Mouse (Mus musculus) heart, embryonic 11.5 days (tissue): ENCODE results near the gene Lbx2. TPM values are rescaled to one million over a fixed set of nuclear protein-coding genes. Genes with fewer than 3 reads are reported as not detected.

Experiments used
- ATAC-seq: fragments of 200-750 bp; cut with Nextera tagmentation; replicated peaks from 2 replicates; pipeline ENCODE4 v1.8.0; 2017; ENCODE audit warnings: moderate library complexity; ENCODE audit not compliant: insufficient number of reproducible peaks, low FRiP score, low TSS enrichment
- H3K27ac ChIP-seq: fragments of 300-500 bp; sonication (generic); 2 replicates; pipeline ENCODE4 v1.5.1; 2014; ENCODE audit warnings: mild to moderate bottlenecking, low read depth, low read length
- H3K27me3 ChIP-seq: fragments of 300-500 bp; sonication (generic); 2 replicates; pipeline ENCODE4 v1.6.1; 2014; ENCODE audit warnings: mild to moderate bottlenecking, low read length, mixed read lengths; ENCODE audit not compliant: control insufficient read depth, insufficient read depth
- H3K36me3 ChIP-seq: fragments of 300-500 bp; sonication (generic); 2 replicates; pipeline ENCODE4 v1.6.1; 2014; ENCODE audit warnings: mild to moderate bottlenecking, low read length, moderate library complexity, mixed read lengths; ENCODE audit not compliant: control insufficient read depth, insufficient read depth
- H3K4me1 ChIP-seq: fragments of 300-500 bp; sonication (generic); 2 replicates; pipeline ENCODE4 v1.6.1; 2014; ENCODE audit warnings: low read length; ENCODE audit not compliant: control insufficient read depth, insufficient read depth
- H3K4me2 ChIP-seq: fragments of 300-500 bp; sonication (generic); 2 replicates; pipeline ENCODE4 v1.6.1; 2014; ENCODE audit warnings: mild to moderate bottlenecking, moderate library complexity
- H3K4me3 ChIP-seq: fragments of 300-500 bp; sonication (generic); 2 replicates; pipeline ENCODE4 v1.5.1; 2014; ENCODE audit warnings: low read depth, low read length
- H3K9ac ChIP-seq: fragments of 300-500 bp; sonication (generic); 2 replicates; pipeline ENCODE4 v1.6.1; 2014; ENCODE audit warnings: mild to moderate bottlenecking, low read depth, low read length, moderate library complexity
- H3K9me3 ChIP-seq: fragments of 300-500 bp; sonication (generic); replicated peaks from 2 replicates; pipeline ENCODE4 v1.6.1; 2016; ENCODE audit warnings: low read length; ENCODE audit not compliant: control insufficient read depth
- WGBS: fragments of 180-500 bp; shearing (Covaris S2); extraction: QIAGEN DNeasy Blood & Tissue Kit; methylation state at CpG from one replicate; pipeline ENCODE4 v1.1.7; 2014; ENCODE audit not compliant: insufficient replicate concordance; 5-methylcytosine and 5-hydroxymethylcytosine counted together
- polyA plus RNA-seq: library from polyadenylated mRNA; unstranded; fragments of >200 nt; fragmentation: Nextera tagmentation; extraction: Ambion mirVana; gene quantifications from 2 replicates; pipeline ENCODE4 v1.2.1, GENCODE M21; 2014

Lbx2 gene
- polyA plus RNA-seq, 1 experiment from 2014 or later = 0.52 TPM

DNA sequence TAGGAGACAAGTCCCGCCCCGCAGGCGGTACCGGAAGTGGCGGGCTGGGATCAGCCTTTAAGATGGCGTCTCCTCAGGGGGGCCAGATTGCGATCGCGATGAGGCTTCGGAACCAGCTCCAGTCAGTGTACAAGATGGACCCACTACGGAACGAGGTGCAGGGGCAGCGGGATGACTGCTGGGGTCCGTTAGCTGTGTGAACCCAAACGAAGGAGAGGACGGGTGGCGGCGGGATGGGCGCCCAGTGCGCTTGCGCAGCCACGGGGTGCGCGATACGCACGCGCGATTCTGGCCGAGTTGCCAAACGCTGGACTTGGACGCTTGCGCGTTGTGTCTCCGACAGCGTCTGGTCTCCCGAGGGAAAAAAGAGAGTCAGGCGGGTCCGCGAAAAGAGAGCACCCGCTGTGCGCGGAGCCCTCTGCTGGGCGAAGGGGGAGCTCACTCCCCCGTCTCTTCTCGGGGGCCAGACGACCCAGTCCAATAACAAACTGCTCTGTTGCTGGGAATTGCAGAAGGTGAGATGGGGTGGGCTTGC lies 7.8 kb upstream of the Lbx2 start:
- Histone ChIP-seq H3K4me1 (no peaks in the 10 kb centered on the region), H3K4me2 (peak overlapping the region; percentile 96), H3K4me3 (peak overlapping the region; percentile 73), H3K36me3 (0 out of 2 replicates have a peak, but pooled peaks cover 6% of the 10 kb centered on the region), H3K9me3 (no peaks in the 10 kb centered on the region), H3K27me3 (peaks cover 51% of the 10 kb centered on the region), H3K9ac (peak overlapping the region; percentile 85), H3K27ac (peak overlapping the region; percentile 77)
- peak; percentile 93 for ATAC-seq
- under 1% methylated on average over 46 of the region's 46 CpGs for WGBS

DNA sequence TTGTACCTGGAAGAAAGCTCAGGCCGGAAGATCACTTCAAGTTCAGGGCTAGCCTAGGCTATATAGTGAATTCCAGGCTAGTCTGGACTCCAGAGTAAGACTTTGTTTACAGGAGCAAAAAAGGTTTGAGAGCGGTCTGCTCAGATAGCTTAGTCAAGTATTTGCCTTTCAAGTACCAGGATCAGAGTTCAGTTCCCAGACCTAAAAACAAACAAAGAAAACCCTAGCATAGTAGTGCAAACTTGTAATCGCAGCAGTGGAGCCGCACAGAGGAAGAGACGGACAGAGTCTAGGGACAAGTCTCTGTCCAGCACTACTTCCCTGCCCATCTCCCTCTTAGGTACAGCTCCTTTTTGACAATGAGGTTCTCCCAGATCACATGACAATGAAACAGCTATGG lies 6.0 kb upstream of the Lbx2 start:
- H3K4me2 ChIP-seq = no peak overlapping the region
- H3K27me3 ChIP-seq = peaks cover 52% of the 10 kb centered on the region
- no peak overlapping the region for H3K27ac ChIP-seq
- 91% methylated on average over 5 of the region's 5 CpGs for WGBS
- H3K4me3 ChIP-seq = no peak overlapping the region
- ATAC-seq = no peak
- no peaks in the 10 kb centered on the region for H3K4me1 ChIP-seq
- H3K36me3 ChIP-seq = 0 out of 2 replicates have a peak, but pooled peaks cover 6% of the 10 kb centered on the region
- no peak overlapping the region for H3K9ac ChIP-seq
- no peaks in the 10 kb centered on the region for H3K9me3 ChIP-seq

DNA sequence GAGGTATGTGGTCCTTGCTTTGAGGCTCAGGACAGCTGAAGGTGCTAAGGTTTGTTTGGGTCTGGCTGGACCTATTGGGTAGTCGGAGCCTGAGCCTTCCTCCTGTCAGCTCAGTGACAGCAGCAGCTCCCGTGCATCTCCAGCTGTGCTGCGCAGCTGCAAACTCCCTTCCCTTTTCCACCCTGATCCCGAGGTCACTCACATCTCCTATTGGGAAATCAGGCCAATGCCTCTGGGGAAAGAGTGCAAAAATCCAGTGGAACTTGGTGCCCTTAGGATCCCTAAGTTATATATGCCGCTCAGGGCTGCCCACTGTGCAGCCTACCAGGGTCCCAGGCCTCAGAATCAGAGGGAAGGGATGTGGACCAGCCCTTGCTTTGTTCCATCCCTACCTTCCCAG lies 2.7 kb upstream of the Lbx2 start:
- 8% methylated on average over 5 of the region's 5 CpGs for WGBS
- Histone ChIP-seq H3K9ac (no peak overlapping the region), H3K4me3 (no peak overlapping the region), H3K4me1 (peaks cover 13% of the 10 kb centered on the region), H3K27me3 (peaks cover 65% of the 10 kb centered on the region), H3K4me2 (no peak overlapping the region), H3K9me3 (no peaks in the 10 kb centered on the region), H3K36me3 (0 out of 2 replicates have a peak, but pooled peaks cover 6% of the 10 kb centered on the region), H3K27ac (no peak overlapping the region)
- ATAC-seq = no peak

DNA sequence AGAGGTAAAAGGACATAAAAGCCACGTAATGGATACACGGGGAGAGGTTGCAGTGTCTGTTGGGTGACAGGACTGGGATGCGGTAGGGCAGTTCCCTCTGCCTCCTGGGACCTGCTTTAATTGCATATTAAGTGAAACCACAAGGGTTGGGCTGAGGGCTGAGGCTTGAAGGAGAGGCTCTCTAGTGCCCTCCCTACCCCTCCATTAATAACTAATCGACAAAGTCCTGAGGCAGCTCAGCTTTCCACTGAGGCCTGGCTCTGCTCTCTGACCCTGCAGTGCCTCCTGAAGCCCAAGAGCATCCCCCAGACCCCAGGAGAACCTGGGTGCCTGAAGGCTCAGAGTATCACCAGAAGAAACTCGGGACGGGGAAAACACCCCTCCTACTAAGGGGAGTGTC lies 1.7 kb upstream of the Lbx2 start:
- ATAC-seq = no peak
- Histone ChIP-seq H3K4me2 (no peak overlapping the region), H3K4me1 (peaks cover 13% of the 10 kb centered on the region), H3K9ac (no peak overlapping the region), H3K4me3 (no peak overlapping the region), H3K36me3 (0 out of 2 replicates have a peak, but pooled peaks cover 6% of the 10 kb centered on the region), H3K27me3 (peaks cover 73% of the 10 kb centered on the region), H3K27ac (no peak overlapping the region), H3K9me3 (no peaks in the 10 kb centered on the region)
- 13% methylated on average over 6 of the region's 6 CpGs for WGBS

DNA sequence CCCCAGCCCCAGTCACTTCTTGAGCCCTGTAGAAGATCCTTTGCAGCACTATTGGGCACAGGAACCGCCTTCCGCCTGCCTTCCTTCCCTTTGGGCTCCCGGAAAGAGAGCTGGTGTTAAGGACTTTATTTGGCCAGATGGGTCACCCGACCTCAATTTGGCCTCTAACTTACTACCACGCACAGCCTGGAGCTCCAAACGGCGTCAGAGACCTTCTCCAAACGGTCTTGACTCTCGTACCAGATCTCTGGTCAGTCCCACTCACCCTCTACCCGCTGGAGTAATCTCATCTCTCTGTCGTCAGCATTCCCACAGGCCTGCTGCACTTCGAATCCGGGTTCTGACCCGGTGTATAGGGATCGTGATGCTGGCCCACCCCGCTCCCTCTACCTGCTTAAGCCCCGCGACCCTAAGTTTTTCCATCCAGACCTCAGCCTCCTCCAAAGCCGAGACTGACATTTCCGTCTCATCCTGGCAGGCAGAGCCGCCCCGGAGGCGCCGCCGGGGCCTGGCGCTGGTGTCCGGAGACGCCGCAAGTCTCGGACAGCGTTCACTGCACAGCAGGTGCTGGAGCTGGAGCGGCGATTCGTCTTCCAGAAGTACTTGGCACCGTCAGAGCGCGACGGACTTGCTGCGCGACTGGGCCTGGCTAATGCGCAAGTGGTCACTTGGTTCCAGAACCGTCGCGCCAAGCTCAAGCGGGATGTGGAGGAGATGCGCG lies 1.2 kb downstream of the Lbx2 start:
- peaks cover 79% of the 10 kb centered on the region for H3K27me3 ChIP-seq

DNA sequence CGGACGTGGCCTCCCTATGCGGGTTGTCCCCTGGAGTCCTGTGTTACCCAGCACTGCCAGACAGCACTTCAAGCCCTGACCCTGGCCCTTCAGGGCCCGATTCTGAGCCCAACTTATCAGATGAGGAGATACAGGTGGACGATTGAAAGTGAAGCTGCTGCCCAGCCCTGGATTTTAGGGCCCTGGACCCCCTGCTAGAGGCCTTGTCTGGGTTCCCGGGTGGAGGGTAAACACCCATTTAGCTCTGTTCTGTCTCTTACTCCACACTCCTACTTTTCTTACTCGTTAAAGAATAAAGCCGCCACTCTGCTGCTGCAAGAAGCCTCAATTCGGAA lies 1.7 kb downstream of the Lbx2 start:
- H3K4me2 ChIP-seq = peak overlapping the region; percentile 58
- H3K9me3 ChIP-seq = no peaks in the 10 kb centered on the region
- WGBS = 9% methylated on average over 9 of the region's 9 CpGs
- peak overlapping the region; percentile 41 for H3K4me3 ChIP-seq
- peaks cover 74% of the 10 kb centered on the region for H3K27me3 ChIP-seq
- no peak overlapping the region for H3K27ac ChIP-seq
- H3K4me1 ChIP-seq = peaks cover 13% of the 10 kb centered on the region
- no peaks in the 10 kb centered on the region for H3K36me3 ChIP-seq
- 0 out of 2 replicates have a peak overlapping the region, but pooled peaks have one; percentile 31 for H3K9ac ChIP-seq
- no peak for ATAC-seq

More for the DNA sequence above, 1.2 kb downstream of the Lbx2 start:
- WGBS = 2% methylated on average over 47 of the region's 47 CpGs
- no peak for ATAC-seq
- H3K4me3 ChIP-seq = peak overlapping the region; percentile 41
- peak overlapping the region; percentile 58 for H3K4me2 ChIP-seq
- H3K4me1 ChIP-seq = peaks cover 13% of the 10 kb centered on the region
- no peak overlapping the region for H3K27ac ChIP-seq
- 0 out of 2 replicates have a peak overlapping the region, but pooled peaks have one; percentile 31 for H3K9ac ChIP-seq
- no peaks in the 10 kb centered on the region for H3K9me3 ChIP-seq
- no peaks in the 10 kb centered on the region for H3K36me3 ChIP-seq

DNA sequence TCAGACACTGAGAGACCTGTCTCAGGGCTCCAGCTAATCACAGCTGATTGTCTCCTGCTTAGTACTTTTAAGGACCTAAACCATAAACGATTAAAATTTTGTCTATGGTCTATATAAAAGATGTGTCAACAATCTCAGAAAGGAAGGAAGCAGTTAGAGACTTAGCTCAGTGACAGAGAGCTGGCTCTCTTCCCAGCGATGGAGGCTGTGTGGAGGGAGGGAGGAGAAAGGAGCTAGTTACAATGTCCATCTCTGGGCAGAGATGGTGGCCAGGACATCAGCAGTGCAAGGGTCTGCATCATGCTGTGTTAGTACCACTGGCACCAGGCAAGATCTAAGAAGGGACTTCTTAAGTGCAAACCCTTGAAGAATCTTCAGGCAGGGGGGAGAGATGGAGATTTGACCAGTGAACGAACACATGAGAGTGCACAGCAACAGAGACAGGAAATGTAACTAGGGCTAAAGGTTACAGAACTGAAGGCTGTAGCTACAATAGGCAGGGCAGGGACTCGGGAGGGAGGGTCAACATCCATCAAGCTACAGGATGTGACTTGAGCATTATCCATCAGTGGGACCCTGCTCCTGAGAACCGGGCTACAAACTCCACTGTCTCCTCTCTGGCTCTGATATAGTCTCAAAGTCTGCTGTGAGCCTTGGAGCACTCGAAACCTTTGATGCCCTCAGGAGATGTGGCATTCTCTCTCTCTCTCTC lies 6.4 kb downstream of the Lbx2 start:
- Histone ChIP-seq H3K36me3 (no peaks in the 10 kb centered on the region), H3K27ac (no peak overlapping the region), H3K4me1 (peaks cover 4% of the 10 kb centered on the region), H3K4me2 (no peak overlapping the region), H3K4me3 (no peak overlapping the region), H3K27me3 (peaks cover 31% of the 10 kb centered on the region), H3K9me3 (no peaks in the 10 kb centered on the region), H3K9ac (no peak overlapping the region)
- no peak for ATAC-seq
- WGBS = 32% methylated on average over 6 of the region's 6 CpGs

DNA sequence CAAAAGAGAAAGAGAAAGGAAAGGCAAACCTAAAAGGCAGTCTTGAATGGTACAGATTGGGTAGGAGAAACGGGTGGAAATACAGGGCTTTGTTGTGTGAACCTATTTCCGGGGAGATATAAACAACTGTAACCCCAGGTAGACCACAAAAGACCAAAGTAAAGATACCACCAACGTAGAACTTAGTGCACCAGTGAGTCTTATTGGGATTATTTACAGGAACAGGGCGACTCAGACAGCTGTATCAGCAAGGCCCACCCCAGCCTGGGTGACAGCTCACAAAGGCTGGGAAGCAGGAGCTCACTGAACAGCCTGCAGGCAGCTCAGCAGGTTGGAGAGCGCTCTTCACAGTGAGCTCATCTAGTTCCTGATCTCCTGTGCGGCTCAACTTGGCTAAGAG lies 9.8 kb downstream of the Lbx2 start:
- 0 out of 2 replicates have a peak, but pooled peaks cover under 1% of the 10 kb centered on the region for H3K4me1 ChIP-seq
- no peak overlapping the region for H3K4me3 ChIP-seq
- H3K4me2 ChIP-seq = no peak overlapping the region
- no peak overlapping the region for H3K9ac ChIP-seq
- no peak for ATAC-seq
- H3K27me3 ChIP-seq = peaks cover 2% of the 10 kb centered on the region; the same call in 1 of the 2 replicates
- WGBS = 35% methylated on average over 6 of the region's 6 CpGs
- no peak overlapping the region for H3K27ac ChIP-seq
- H3K36me3 ChIP-seq = no peaks in the 10 kb centered on the region
- no peaks in the 10 kb centered on the region for H3K9me3 ChIP-seq
